Mouse (Mus musculus) CD4-positive, CD25-positive, alpha-beta regulatory T cell, adult 4 months (primary cell): Measurements from ENCODE around the gene Kansl1l. TPM values are rescaled to one million over a fixed set of nuclear protein-coding genes. Genes with fewer than 3 reads are reported as not detected.
"Not testable (repeated sequence)": the region's sequence is repeated elsewhere in the genome, so short reads cannot be mapped to it uniquely, and the experiment has no call there.

Experiments
- ATAC-seq: one replicate; pipeline ENCODE4 v1.8.0; 2017
- polyA plus RNA-seq, 2 experiments: library from polyadenylated mRNA; unstranded; fragments of 100-300 nt; shearing (Covaris generic); gene quantifications; one replicate each; pipeline ENCODE4 v1.2.1; 2017

Kansl1l gene
- polyA plus RNA-seq, 2 experiments from 2014 or later, result 9.6 to 13.5 TPM

DNA sequence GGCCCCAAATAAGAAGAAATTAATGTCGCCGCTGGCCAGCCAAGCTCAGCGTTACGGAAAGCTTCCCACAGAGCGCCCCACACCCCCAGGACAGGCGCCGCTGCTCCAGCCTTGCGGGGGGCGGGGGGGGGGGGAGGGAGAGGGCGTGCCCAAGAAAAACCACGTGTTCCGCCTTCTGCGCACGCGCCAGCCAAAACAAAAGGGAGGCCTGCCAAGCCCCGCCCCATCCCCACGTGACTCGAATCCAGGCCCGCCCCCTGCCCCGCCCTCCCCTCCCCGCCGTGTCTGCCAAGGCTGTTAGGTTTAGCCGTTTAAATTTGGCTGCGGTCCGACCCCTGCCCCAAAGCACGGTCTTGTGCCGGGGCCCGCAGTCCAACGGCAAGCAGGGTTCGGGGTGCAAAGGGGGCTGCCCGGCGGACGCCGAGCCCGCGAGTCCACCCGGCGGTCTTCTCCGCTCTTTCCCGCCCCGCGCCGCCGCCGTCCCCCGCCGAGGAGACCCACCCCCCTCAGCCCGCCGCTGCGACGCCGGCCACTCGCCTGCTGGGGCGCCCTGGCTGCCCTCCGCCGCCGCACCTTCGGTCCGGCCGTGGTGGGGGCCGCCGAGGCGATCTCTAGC is 417 bp downstream of the Kansl1l start:
- ATAC-seq, result peak; percentile 31

DNA sequence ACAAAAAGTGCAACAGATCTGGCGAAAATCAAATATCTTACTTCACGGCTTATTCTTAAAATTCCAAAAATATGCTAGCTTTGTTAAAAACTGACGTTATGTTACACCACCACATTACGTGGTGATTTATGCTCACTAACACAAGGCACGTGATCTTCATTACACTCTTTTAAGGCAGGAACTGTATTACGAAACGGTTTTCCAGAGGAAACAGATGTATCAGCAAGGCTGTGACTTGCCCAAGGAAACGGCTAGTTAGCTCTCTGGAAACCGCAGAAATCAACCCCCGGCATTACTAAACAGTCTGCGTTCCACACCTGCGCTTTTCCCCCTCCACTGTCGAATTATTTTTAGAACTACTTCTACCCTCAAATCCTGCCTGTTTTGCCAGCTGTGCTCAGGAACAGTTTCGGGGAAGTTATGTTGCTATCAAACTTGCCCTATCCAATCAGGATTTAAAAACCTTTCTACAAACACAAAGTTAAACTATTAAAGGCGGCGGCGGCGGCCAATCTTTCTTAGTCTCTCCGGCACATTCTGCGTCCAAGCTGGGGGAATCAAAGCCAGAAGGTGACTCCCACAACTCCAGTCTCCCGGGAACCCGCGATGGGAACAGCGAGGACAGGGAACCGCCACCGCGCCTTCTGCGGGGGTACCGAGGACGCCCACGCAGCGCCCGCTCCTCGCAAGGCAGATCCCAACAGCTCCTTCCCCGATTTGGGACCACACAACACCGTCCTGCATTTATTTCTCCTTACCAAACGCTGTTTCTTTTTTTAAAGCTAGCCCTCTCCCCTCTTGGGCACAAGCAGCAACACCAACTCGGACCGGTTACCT is 1.2 kb downstream of the Kansl1l start:
- ATAC-seq, result peak; percentile 45

DNA sequence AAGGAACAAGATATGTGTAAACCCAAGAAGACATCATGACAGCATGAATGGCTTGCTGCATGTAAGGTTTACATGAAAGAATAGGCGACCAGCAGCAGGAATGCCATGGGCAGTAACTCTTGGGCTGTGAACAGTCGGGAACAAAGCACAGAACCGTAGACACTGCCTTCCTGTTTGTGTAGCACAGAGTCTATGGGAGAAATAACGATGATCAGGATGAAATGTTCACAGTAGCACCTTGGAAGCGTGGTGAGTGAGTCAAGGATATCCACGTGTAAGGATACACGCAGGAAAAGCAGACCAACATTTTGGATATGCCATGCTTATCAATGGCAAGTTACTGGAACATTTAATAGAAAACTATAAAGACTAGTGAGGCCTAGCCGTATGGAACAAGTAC is 2.6 kb downstream of the Kansl1l start:
- ATAC-seq, result no peak

DNA sequence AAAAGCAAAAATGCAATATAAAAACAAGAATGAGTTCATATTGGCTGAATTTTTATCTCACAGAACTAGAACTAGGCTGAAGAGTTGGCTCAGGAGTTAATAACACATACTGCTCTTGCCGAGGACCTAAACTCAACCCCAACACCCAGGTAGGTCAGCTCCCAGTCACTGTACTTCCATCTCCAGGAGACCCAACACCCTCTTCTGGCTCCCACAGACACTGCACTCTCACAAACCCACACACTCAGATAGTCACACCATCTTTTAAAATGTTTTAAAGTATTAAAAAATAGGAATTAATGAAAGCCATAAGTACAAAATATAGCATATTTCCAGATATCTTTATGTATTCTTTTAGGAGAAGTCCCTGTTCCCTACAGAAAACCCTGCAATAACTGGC is 4.2 kb downstream of the Kansl1l start:
- no peak for ATAC-seq

DNA sequence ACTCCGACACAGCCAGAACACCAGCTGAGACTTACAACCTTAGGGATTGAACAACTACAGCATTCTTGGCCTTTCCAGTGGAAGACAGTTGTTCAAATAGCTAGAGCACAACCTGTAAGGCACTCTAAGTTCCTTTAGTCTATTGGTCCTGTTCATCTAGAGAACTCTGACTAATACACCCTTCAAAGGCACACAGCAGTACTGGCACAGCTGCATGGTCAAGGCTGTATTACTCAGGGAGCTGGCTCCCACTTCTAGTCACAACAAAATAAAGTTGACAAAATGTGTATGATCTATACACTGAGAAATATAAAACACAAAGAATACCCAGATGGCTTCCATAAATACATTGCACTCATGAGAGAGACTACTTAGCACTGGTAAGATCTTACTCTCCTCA is 10.5 kb downstream of the Kansl1l start:
- ATAC-seq, result no peak

DNA sequence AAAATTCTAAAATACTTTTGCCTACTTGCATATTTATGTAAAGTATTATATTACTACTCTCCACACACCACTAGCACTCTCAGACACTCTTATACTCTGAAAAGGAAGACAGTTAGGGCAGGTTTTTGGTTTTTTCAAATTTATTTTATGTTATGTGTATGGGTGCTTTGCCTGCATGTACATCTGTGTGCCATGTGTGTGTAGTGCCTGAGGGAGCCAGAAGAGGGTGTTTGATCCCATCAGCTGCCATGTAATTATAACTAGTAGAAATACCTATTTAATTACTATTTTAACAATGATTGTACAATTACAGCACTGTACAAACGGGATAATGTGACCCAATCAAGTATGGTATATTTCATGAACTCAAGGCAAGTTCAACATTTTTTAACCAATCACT is 12.0 kb downstream of the Kansl1l start:
- ATAC-seq, result no peak

DNA sequence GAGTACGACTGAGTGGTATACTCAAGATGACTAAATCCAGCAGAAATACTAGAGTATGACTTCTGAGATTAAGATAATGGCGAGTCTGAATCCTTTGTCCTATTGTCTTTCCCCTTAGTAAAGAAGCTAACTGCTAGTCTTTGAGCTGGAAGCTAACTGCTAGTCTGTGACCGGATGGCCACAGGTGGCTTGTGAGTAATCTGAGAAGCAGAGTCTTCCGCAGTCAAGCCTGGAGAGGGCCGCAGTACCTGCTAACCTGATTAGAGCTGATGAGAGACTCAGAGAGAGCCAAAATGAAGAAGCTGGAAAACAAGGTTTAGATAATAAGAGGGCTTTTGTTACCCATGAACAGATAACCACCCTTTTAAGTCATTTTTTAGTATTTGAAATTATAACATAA is 12.7 kb downstream of the Kansl1l start:
- no peak for ATAC-seq

DNA sequence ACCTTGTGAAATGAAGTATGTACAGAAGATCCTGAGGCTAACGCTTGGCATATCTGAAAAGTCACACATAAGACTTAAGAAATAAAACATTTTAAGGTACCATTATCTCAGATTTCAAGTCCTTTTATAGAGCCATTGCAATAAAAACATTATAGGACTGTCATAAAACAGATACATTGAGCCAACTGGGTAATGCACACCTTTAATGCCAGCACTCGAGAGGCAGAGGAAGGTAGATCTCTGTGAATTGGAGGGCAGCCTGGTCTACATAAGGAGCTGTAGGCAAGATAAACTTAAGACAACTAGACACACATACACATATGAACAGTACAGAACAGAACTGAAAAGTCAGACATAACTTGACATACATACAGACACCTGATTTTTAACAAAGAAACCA is 19.4 kb downstream of the Kansl1l start:
- ATAC-seq, result no peak

DNA sequence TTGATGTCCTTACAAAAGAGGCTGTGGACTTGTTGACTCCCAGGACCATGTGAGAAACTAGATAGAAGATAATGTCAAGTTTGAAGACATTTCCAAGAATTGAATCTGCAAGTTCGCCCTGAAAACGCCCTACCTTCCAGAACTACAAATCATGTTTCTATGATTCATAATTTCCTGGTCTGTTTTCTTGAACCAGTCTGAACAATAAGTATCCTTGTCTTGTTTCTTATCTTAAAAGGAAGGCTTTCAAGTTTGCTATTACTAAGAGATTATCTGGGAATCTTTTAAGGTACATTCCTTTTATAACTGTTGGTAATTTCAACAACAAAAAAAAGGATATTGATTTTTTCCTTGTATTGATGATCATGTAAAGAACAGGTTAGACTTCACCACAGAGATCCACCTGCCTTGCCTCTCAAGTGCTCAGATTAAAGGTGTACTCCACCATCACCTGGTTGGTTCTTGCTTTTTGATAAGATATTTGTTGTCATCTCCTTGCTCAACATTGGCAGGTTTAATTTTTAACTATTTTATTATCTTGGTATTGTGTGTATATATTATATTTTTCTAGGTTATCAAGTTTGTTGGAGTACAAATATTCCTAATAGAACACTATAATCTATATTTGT is 24.4 kb downstream of the Kansl1l start:
- no peak for ATAC-seq

DNA sequence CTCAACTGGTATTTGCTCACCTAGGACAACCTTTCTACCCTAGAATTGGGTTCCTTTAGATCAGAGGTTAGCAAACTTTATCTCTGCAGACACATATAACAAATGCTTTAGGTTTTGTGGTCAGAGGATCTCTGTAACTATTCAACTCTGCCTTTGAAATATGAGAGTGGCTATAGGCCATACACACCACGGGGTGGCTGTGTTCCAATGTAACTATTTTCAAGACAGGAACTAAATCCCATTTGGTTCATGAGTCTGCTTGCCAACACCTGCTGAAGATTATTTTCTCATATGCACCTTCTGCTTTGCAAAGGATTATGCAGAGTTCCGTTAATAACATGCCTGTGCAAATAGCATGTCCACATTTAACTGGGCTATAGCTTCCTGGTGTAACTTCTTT is 35.1 kb downstream of the Kansl1l start:
- ATAC-seq, result no peak

DNA sequence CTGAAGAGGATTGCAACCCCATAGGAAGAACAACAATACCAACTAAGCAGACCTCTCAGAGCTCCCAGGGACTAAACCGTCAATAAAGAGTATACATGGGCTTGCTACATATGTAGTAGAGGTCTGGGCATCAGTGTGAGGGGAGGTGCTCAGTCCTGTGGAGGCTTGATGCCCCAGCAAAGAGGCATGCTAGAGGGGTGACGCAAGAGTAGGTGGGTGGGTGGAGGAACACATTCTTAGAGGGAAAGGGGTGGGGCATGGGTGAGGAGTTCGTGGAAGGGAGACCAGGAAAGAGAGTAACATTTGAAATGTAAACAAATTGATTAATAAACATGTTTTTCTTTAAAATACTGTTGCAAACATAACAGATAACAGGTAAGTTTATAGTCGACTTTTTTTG is 36.3 kb downstream of the Kansl1l start:
- no peak for ATAC-seq

DNA sequence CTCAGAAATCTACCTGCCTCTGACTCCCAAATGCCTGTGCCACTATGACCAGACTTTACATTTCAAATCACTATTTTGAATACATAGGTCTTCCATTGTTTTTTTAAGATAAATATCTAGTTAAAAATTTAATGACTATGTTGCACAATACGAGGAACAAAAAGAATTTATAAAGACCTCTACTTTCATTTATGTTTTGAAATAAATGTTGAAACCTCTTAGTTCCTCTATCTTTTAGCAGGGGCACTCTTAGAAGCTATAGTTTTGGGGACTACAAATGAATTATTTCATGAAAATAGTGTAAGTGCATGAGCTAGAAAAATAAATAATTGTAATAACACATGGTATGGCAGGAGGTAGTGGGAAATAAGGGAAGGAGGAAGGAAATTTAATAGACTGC is 38.6 kb downstream of the Kansl1l start:
- ATAC-seq, result no peak

DNA sequence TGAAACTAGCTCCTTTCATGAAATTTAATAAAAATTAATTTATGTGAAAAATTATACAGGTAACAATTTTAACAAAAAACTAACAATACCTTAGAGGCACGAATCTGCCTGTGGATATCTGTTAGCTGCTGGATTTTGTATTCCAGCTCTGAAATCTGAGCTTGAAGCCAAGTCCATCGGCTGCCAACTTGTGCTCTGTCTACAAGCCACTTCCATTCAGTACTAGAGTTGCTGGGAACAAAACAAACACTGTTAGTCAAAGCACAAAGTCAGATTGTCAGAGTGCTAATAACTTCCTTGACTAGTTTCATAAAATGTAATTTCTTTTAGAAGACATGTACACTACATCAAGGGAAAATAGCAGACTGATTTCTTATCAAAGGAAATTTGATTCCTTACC is 39.5 kb downstream of the Kansl1l start:
- ATAC-seq, result no peak

DNA sequence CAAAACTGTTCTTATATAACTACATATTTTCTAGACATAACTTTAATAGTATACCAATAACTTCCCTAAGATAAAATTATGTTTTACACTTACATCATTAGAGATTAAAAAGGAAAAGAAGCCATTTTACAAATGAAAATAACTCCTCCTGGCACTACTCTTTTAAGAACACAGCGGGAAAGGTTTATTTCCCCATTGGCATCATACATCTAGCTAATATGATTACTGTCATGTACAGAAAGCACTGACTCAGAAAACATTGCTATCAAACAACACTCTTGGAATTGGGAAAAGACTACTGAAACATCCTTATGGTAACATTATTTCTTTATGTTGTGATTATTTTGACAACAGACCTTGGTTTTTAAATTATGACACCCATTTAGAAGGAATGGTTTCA is 48.6 kb downstream of the Kansl1l start:
- ATAC-seq, result no peak

DNA sequence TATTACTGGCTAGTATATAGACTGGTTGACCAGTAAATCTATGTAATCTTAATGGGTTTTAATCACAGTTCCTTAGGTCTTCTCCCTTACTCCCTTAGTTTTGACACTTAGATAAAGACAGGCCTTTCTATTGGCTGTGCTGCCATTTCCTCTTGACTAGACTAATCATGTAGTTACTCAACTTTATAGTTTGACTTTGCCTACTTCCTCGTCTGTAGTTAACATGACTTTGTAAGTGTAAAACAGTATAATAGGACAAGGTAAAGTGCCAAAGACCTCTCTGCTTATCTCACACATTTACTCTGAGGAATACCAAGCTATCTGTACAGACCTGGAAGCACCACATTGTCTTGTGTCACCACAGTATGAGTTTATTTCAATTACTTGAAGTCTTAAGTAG is 86.8 kb downstream of the Kansl1l start:
- ATAC-seq, result no peak

DNA sequence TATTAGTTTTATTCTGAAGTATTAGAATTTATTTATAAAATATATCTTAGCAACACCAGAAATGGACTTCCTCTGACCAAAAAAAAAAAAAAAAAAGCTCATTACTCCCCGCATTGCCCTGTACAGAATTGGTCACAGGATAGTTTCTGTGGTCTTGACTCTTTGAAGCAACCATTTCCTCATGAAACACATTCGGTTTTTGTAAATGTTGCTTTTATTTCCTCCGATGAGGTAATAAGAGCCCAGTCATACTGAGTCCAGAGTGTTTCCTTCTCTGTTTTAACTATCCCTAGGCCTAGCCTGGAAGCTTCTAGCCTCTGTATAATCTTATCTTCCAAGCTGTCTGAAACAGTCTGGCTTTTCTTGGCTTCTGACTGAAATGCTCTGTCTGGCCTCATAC is 104.5 kb downstream of the Kansl1l start:
- ATAC-seq, result no peak

DNA sequence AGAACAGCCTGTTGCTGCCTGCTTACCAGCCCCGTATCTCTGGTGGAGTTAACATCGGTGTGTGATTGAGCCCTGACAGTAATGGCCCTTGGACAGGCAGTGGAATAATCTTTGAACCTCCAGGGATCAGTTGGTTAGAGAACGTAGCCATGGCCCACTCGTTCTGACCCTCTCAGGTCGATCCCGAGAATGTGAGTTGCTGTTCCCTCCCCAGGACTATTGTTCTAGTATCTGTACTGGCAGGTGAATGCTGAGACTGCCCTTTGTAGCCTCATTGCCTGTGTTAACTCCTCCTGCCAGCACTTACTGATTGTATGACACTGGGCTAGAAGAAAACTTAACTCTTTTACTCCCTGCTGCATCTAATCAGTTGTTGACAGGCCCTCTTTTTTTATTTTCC is 112.8 kb downstream of the Kansl1l start:
- no peak for ATAC-seq

DNA sequence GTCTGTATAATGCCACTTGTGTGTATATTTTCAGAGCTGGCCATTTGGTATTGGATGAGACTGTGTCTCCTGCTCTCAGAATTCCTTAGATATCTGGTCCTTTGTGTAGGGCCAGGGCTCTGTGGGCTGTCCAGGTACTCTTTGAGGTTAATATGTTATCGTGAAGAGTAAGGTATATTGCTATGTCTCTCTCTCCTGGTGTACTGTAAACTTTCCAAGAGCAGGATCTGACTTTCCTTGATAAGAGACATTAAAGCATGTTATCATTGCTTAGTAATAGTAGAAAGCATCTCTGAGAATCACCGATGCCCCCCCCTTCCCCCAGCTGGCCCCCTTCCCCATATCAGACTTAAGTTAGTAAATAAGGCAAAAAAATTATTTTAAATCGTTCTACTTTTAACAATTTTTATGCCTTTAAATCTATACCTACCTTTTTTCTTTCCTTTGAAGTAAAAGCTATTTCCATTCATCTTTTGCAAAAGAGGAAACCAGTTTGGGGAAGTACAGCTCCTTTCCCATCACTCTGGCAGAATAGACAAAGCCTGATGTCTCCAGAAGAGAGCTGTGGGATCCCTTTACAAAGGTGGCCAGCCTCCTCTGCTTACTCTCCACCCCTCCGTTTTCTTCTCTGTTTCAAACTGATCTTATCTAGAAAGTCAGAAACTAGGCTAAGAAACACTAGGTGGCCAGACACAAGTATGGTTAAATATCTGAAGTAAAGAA is 114.6 kb downstream of the Kansl1l start:
- ATAC-seq, result no peak

DNA sequence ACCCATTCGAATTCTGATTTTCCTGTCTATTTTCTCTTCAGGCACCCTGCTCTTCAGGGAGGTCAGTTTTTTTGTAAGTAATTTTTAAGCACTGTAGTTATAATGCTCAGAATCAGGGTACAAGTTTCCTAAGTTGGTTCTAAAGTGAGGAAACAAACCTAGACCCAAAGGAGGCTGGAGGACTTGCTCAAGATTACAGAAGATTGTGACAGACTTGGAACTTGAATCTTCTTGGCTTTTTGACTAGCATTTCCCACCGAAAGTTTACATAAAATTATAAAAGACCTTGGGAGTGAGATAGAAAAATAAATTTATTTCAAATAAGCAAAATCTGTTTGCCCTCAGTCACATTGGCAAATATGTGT is 115.8 kb downstream of the Kansl1l start:
- no peak for ATAC-seq

DNA sequence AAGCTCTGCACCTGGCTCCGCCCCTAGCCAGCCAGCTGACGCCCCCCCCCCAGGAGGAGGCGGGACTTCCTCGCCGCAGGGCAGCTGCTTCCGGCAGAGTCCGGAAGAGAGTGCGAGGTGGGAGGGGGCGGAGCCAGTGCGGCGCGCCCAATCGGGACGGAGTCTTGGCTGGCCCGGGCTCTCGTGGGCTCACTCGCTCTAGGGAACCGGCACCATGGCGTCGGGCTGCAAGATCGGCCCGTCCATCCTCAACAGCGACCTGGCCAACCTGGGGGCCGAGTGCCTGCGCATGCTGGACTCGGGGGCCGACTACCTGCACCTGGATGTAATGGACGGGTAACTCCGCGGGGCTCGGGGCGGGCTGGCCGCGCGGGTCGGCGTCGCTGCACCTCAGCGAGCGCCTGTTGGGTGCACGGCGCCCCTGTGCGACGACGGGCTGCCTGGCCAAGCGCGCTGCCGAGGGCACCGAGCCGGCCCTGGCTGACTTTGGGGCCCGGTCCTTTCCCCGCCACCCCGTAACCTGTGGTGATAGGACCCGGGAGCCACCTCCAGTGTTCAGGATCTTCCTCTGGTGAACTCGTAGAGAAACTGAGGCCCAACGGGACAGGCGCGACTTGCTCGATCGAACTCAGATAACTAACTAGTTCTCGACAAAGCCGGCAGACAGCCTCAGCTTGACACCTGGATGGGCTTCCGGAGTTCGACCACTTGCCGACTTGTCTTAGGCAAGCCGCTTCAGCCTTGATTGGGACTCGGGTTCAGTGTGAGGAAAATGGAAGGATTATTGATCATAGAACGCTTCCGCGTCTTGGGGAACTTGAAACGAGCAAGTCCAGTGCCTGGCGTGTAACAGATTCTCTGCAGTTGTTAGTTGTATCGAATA is 116.4 kb downstream of the Kansl1l start, which contains the start of gene Rpe:
Gene Rpe (plus strand): TSS at position 139 of the 883 bp plus-strand sequence.
- ATAC-seq, result peak; percentile 99

DNA sequence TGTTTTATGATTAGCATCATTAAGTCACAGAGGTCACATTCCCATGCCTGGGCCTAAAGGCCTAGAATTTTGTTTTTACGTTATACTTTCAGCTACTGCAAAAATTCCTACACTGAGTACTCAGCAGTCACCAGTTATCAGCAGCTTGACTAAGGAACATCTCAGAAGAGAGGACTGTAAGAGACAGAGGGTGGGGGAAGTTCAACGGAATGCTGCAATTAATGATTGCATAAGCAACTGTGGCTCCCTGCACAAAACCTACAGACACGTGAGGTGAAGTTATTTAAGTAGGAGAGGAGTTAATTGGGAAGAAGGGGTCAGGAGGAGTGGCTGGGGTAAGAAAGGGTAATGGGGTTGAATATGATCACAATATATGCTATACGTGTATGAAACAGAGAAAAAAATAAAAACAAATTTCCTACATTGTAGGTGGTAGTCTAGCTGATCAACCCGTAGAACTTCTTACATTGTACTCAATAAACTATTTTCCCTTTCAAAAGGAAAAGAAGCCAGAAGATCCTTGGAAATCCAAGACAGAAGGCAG is 117.1 kb downstream of the Kansl1l start:
- ATAC-seq, result peak; percentile 0

DNA sequence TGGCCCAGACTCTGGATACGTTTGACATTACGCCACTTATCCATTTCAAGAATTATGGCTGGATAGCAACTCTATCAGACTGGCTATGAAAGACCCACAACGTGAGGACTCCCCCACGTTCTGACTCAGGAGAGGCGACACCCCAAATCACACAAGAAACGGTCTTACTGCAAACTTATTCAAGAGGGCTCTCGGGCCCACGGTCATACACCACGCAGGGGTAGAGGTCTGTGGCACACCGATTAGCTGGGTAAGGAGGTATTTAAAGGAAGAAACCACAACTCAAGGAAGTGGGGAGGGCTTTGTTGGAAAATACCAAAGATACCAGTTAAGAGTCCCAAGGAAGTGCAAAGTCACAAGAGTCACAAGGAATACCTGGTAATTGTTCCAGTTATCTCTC is 117.7 kb downstream of the Kansl1l start:
- ATAC-seq, result not testable (repeated sequence)
